Mouse (Mus musculus) megakaryocyte-erythroid progenitor cell, adult 5-6 weeks (primary cell): ENCODE measurements around the gene Chdh. TPM values are rescaled to one million over a fixed set of nuclear protein-coding genes. Genes with fewer than 3 reads are reported as not detected.
A peak's percentile ranks its signal among the peaks of the same experiment; 100 is the strongest.

Source experiments
- ATAC-seq: replicated peaks from 2 replicates; pipeline ENCODE4 v1.8.0; 2016; ENCODE audit warnings: mild to moderate bottlenecking, inconsistent platforms; ENCODE audit not compliant: severe bottlenecking, poor library complexity, low FRiP score, low TSS enrichment
- total RNA-seq, 2 experiments: library from RNA; stranded (forward) in 1 of 2; stranded (reverse) in 1 of 2; fragments of 200-1000, 215-1000 nt in 1 of 2; fragments of >200 nt in 1 of 2; fragmentation: Nextera tagmentation in 1 of 2; gene quantifications; 2 replicates each; pipeline ENCODE4 v1.2.3; 2014 to 2017

The Chdh gene
- total RNA-seq, 2 experiments from 2014 or later: 0.11 to 0.14 TPM

DNA sequence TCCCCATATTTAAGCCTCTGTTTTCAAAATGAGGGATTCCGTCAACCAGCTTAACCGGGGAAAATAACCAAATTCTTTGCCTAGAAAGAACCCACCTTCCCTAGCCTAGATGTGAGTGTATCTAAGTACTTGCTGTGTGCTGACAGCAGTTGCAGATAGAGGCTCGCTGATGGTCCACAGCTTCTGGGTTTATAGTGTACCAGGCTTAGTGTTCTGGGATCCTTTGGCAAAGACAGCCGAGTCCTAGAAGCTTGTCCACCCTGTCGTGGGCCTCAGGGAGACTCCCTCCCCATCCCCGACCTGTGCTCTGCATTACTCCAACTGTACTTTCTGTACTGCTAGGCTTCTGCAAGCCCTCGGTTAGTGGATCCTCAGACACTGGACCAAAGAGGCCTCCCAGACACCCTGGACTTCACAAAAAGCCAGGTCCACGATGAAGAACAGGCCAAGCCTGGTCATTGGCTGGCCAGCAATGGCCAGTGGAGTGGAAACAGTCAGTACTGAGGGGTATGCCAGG, 36.9 kb downstream of the Chdh start:
- ATAC-seq: no peak

DNA sequence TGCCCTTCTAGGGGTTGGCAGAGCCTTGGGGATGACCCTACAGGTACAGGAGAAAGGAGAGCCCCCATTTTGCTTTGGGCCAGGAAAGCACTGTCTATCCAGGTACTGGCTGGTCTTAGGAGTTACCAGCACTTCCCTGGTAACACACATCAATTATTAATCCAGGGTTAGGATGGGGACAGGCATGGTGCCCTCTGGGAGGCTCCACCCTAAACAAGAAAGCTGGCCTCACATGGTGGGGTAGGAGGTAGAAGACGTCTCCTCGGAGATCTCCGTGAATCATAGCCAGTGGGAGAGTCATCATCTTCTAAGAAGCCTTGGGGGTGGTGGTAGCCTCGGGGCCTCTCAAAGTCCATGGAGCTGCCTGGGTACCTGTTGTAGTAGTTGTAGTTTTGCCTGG, 38.2 kb downstream of the Chdh start:
- ATAC-seq: no peak

DNA sequence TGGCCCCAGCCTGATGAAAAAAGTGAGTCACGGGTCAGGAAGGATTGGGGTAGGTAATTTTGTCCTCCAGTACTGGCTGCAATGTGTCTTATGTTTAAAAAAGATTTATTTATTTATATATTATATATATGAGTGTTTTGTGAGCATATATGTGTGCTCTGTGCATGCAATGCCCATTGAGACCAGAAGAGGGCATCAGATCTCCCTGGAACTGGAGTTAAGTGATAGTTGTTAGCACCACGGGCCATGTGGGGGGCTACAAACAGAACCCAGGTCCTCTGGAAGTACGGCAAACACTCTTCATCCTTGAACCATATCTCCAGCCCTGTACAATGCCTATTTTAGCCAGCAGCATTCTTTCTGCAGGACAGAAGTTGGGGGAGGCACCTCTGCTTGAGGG, 39.2 kb downstream of the Chdh start:
- ATAC-seq: no peak

GRCm38 (mm10) chr14:30050280-30050679, 41.5 kb downstream of the Chdh start:
- no peak for ATAC-seq

DNA sequence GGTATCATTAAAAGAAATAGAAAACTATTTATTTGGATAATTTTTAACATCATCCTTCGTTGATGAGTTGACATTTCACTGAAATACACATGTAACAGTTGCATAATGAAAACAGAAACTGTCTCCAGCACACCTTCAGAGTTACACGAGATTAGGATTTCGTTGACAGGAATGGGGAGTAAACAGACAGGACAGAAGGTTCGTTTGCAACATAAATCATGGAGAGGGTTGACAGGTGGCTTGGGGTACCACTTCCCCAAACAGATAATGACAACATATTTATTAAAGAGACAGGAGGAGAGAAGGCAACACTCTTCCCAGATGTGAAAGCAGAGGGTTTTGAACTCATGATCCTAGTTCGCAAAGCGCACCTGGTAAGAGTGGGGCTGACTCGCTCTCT, 46.1 kb downstream of the Chdh start:
- no peak for ATAC-seq

GRCm38 (mm10) chr14:30056031-30056766, 47.4 kb downstream of the Chdh start:
- peak; percentile 54 for ATAC-seq

GRCm38 (mm10) chr14:30064864-30065263, 56.0 kb downstream of the Chdh start:
- ATAC-seq: no peak

DNA sequence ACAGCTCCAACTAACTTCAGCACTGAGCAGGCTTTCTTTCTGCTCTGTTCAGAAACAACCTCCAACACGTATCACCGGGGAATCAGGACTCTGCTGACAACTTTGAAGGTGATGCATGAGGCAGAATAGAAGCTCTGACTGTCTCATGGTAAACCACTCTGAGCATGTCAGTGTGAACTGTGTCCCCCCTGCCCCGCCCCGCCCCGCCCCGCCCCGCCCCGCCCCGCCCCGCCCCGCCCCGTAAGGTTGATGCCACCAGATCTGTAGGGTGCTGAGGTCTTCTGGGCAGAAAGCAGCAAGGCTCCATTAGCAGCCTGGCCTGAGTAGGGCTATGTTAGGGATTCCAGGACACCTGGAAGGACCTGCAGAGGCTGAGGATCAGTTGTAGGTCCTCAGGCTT, 57.9 kb downstream of the Chdh start:
- ATAC-seq: no peak

DNA sequence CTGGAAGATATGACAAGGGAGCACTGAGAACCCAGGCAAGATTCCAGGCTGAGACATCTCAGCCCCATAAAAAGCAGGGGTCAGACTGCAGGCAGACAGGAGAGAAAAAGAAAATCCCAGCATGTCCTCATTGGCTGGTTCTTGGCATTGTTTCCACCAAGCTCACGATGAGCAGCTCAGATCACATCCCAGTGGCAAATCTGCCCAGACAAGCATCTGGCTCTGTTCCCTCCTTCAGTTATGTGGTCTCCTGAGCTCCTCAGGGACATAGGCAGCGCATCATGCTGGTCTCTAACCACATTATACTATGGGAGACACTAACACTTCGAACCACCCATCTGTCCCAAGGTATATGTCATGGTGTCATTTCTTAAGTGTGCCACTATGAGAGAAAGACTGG, 59.7 kb downstream of the Chdh start:
- ATAC-seq: no peak

DNA sequence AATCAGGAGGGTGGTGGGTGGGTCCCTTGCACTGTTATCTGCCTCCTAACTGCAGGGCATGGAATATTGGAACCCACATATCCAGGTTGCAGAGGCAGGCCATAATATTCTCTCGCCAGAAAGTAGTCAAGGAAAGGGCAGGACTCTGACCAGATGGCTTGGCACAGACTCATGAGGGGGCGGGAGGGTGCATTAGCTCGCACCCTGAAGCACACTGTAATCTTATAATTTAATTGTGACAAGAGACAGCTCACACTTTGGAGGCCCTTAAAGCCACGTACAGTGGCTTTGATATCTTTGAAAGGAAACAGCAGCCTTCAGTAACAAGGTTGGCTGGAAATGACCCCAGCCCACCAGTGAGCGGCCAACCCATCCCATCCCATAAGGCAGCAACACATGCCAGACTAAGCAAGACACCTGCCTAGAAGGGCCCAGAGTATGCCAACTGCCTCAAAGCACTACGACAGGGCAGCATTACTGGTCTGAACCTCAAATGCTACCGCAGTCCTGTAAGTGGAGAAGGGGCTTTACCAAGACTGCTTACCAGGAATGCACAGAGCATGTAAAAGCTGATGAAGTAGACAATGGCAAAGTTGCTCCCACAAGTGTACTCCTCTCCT, 66.6 kb downstream of the Chdh start:
- no peak for ATAC-seq

DNA sequence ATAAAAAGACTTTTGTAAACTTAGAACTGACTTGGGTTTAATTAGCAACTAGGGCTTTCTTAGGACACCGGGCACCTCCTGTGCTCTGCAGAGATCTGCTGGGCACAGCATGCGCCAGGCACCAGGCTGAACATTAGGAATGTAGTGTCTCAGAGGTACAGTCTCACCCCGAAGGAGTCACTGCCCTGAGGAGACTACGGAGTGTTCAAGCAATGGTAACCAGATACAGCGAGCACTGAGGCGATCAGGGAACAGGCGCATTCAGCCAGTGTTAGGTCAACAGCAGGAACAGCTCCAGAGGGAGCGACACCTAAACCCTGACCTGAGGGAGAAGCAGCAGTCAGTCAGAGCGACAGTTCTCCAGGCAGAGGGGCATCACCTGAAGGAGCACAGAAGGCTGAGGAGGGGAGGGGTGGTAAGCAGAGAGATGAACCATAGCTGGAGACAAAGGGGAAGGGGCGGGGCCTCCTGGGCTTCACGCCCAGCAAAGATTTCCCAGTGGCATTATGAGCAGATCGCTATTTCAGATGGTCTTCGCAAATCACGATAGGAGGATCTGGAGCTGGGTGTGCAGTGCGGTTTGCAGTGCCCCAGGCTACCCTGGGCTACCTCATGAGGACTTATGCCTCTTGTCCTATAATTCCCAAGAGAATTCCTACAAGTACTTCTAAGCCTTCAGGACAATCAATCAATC, 69.4 kb downstream of the Chdh start:
- ATAC-seq: no peak

GRCm38 (mm10) chr14:30079729-30080128, 70.9 kb downstream of the Chdh start:
- ATAC-seq: no peak

Other genes with a start within 250 kb of the Chdh start
- 42.7 and 60.3 TPM in 2 replicates for gene Selenok, start 40.7 kb upstream of the Chdh start, total RNA-seq (2014; fragmentation: Nextera tagmentation)
- gene Selenok, start 40.7 kb upstream of the Chdh start, total RNA-seq (2017): 101 and 175 TPM in 2 replicates
- 29.2 and 29.7 TPM in 2 replicates for gene Actr8, start 30.7 kb upstream of the Chdh start, total RNA-seq (2014; fragmentation: Nextera tagmentation)
- gene Actr8, start 30.7 kb upstream of the Chdh start, total RNA-seq (2017): 24.0 and 54.9 TPM in 2 replicates
- gene Il17rb, start 127 bp upstream of the Chdh start, total RNA-seq (2014; fragmentation: Nextera tagmentation): 0.17 TPM in 1 of 2 replicates, not detected in the other
- not detected in 2 replicates for gene Il17rb, start 127 bp upstream of the Chdh start, total RNA-seq (2017)